Mouse (Mus musculus) lung, postnatal 10 days (tissue): ENCODE data around the gene Gucy1b2.

Source experiments
- DNase-seq: peaks from one replicate; pipeline ENCODE4 v3.0.0; 2021

Gucy1b2 gene

GRCm38 (mm10) chr14:62361263-62361980 lies 94.7 kb downstream of the Gucy1b2 start:
- no peak for DNase-seq

DNA sequence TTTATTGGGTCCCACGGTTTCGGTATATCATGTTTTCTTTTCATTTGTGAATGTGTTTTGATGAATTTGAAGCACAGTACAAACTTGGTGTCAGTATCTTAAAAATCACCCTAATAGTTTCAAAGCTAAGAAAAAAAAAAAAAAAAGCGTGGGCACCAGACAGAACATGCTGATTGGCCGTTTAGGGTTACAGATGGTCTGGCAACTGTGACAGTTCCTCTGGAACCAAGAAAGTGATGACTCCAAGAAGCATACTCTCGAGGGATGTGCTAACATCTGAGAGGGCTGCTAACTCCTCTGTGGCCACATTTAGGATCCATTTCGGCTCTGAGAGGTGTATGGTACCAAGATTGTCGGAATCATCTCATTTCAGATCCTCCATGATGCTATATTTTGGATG lies 100.9 kb downstream of the Gucy1b2 start:
- DNase-seq, result no peak

- no peak for DNase-seq
Observed at GRCm38 (mm10) chr14:62353793-62354192, 102.3 kb downstream of the Gucy1b2 start.

GRCm38 (mm10) chr14:62353372-62353771 lies 102.7 kb downstream of the Gucy1b2 start:
- no peak for DNase-seq

DNA sequence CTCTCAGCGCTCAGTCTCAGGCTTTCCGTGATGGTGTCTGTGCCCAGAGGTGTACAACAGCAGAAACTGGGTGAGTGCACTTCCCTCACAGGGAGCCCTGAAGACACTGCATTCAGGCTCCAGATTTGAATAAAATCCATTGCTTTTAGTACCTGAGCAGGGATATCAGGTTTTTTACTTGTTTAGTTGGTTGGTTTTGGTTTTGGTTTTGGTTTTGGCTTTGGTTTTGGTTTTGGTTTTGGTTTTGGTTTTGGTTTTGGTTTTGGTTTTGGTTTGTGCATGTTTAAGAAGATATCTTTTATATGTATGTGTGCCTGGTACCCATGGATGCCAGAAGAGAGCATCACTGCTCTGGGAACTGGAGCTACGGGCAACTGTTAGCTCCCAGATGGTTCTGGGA lies 105.2 kb downstream of the Gucy1b2 start:
- no peak for DNase-seq

DNA sequence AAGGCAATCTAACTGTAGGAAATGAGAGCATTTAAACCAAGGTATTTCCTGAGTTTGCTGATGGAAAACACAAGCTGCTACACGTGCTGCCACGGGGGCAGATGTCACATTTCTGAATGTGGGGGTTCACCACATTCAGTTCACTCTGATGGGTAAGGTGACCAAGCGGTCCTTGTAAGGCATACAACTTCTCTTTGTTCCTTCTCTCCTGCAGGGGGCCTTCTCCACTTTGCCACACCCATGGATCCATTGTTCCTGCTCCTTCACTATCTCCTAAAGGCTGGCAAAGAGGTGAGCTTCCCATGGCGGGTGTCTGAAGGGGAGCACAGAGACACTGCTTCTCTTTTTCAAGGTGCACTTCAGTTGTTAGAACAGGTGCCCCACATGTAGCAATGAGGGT lies 105.9 kb downstream of the Gucy1b2 start:
- DNase-seq, result no peak

GRCm38 (mm10) chr14:62349786-62350185 lies 106.3 kb downstream of the Gucy1b2 start:
- DNase-seq, result no peak

DNA sequence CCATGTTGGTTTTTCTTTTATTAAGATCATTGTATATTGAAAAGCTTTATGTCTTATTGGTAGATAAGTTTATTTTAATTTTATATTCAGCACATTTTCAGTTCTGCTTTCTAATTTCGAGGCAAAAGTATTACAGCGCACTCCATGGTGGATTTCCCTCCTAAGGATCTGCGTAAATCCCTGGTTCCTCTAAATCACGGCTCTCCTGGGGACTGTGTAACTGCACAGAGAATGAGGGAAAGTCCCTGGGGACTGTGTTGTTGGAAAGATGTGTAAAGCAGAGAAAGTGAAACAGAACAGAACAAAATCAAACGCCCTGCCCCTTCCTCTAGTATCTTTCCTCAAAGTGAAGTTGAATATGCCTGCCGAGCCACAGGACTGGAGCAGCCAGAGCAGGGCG lies 109.0 kb downstream of the Gucy1b2 start:
- DNase-seq, result no peak

GRCm38 (mm10) chr14:62346570-62346969 lies 109.5 kb downstream of the Gucy1b2 start:
- no peak for DNase-seq
